Mouse (Mus musculus) small intestine, adult 2 months (tissue): ENCODE results near the gene Stard7. TPM values are rescaled to one million over a fixed set of nuclear protein-coding genes. Genes with fewer than 3 reads are reported as not detected.

ENCODE experiments used
- H3K27ac ChIP-seq: fragments of 200-500 bp; 2 replicates; pipeline ENCODE4 v1.5.1; 2012; ENCODE audit warnings: low read depth, low read length, control low read depth, inconsistent platforms; ENCODE audit not compliant: insufficient read depth
- H3K27me3 ChIP-seq: fragments of 200-500 bp; 2 replicates; pipeline ENCODE4 v1.6.1; 2012; ENCODE audit warnings: mild to moderate bottlenecking, moderate library complexity, low read length, inconsistent platforms; ENCODE audit not compliant: control insufficient read depth, insufficient read depth
- H3K36me3 ChIP-seq: fragments of 200-500 bp; 2 replicates; pipeline ENCODE4 v1.6.1; 2012; ENCODE audit warnings: mild to moderate bottlenecking, low read length, control low read depth, inconsistent platforms; ENCODE audit not compliant: control insufficient read depth, insufficient read depth
- H3K4me1 ChIP-seq: fragments of 200-500 bp; 2 replicates; pipeline ENCODE4 v1.6.1; 2012; ENCODE audit warnings: low read length, inconsistent platforms, mixed read lengths; ENCODE audit not compliant: control insufficient read depth, insufficient read depth, insufficient read length
- H3K4me3 ChIP-seq: fragments of 200-500 bp; 2 replicates; pipeline ENCODE4 v1.5.1; 2012; ENCODE audit warnings: low read depth, mild to moderate bottlenecking, control low read depth, inconsistent platforms, low read length, moderate library complexity
- CTCF ChIP-seq: fragments of 200-500 bp; IDR thresholded peaks from 2 replicates; pipeline ENCODE4 v1.5.1; 2012; ENCODE audit warnings: low read depth, mild to moderate bottlenecking, control low read depth, inconsistent platforms, low read length, moderate library complexity, mixed read lengths; ENCODE audit not compliant: insufficient replicate concordance, insufficient read length; ENCODE audit errors: extremely low read depth
- POLR2A ChIP-seq: fragments of 200-500 bp; IDR thresholded peaks from 2 replicates; pipeline ENCODE4 v1.6.1; 2012; ENCODE audit warnings: low read depth, mild to moderate bottlenecking, control low read depth, inconsistent platforms, low read length, moderate library complexity
- WGBS: fragments of 180-500 bp; shearing (Covaris S2); methylation state at CpG from one replicate; pipeline ENCODE4 v1.1.7; 2018; 5-methylcytosine and 5-hydroxymethylcytosine counted together
- polyA plus RNA-seq: library from polyadenylated mRNA; depleted of rRNA; stranded (reverse); fragments of >200 nt; gene quantifications from 2 replicates; pipeline ENCODE4 v1.2.3, GENCODE M21; 2012

The Stard7 gene
- polyA plus RNA-seq, 1 experiment = 74.3 TPM

DNA sequence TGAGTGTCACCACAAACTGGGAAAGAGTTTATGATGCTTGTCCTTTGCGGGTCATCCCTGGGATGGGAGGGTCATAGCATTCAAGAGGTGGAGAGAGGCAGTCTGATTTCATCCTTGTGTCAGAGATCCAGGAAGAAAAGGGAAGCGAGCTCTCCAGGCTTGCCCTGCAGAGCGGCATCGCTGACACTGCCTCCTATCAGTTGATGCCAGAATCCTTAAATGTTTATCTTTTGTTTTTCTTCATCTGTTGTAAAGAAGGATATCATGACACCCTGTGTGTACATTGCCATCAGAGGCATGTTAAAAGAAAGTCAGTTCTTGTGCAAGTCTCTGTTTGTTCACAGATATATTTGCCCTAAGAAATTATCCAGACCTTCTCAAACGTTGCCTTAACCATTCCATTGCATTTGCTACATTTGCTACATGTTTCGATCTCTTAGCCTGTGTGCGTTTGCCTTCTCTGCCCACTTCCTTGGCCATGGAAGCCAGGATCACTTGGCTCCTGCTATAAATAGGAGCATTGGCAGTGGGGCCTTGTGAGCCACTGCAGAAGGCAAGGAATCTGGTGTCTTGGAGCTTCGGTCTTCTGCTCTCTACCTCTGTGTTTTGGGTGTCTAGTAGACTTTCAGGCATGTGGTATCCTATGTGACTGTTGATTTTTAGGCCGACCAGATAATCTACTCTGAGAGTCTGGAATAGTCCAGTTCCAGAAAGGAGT is 19.6 kb upstream of the Stard7 start:
- WGBS = 87% methylated on average over 9 of the region's 9 CpGs
- TF ChIP-seq CTCF (no peak), POLR2A (no peak)
- no peak overlapping the region for H3K27ac ChIP-seq
- H3K4me1 ChIP-seq = peaks cover 11% of the 10 kb centered on the region
- H3K27me3 ChIP-seq = no peaks in the 10 kb centered on the region
- H3K4me3 ChIP-seq = no peak overlapping the region
- H3K36me3 ChIP-seq = peaks cover 8% of the 10 kb centered on the region

DNA sequence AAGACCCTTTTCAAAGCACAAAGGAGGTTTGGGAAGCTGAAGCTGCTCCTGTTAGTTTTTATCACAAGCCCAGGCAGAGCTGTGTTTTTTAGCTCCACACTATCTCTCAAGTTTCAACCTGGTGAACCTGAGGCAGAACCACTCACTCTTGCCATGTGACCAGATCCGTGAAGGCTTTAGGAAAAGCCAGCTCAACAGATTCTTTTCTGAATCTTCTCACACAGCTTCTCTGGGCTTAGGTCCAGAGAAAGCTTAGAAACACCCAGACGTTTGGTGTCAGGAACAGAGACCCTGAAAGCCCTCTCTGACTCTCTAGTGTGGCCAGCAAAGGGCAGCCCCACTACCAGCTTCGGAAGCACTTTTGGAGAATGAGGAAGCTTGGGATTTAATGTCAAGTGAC is 18.6 kb upstream of the Stard7 start:
- Histone ChIP-seq H3K4me1 (peaks cover 7% of the 10 kb centered on the region), H3K27me3 (no peaks in the 10 kb centered on the region), H3K27ac (no peak overlapping the region), H3K4me3 (no peak overlapping the region), H3K36me3 (peaks cover 11% of the 10 kb centered on the region)
- WGBS = 66% methylated on average over 3 of the region's 3 CpGs
- TF ChIP-seq CTCF = no peak
- TF ChIP-seq POLR2A = no peak

DNA sequence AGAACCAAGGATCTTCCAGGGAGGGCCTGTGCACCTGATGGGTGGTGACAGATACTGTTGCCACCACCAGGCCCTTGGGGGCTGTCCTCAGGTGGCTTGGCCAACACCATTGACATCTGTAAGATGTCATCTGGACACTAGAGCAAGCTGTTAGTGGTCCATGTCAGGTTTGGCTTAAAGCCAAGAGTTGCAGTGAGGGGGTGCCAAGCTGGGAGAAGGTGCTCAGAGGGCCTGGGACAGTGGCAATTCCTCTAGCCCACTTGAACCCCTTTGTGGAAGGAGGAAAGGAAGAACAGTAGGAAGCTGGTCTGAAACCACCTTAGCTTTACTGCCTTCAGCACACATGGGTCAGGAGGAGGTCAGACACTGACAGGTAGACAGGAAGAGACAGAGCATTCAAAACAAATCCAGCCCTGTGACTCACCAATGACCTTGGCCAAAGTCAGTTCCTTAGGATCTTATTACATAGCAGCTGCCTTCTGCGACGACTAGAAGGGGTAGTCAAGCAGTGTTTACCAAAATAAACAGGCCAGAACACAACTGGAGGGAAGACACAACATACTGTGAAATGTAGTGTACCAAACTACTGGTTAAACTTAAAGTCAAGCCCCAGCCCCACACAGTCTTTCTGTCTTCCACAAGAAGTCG is 18.0 kb upstream of the Stard7 start:
- peaks cover 16% of the 10 kb centered on the region for H3K36me3 ChIP-seq
- TF ChIP-seq CTCF = no peak
- TF ChIP-seq POLR2A = no peak
- WGBS = 46% methylated on average over 3 of the region's 3 CpGs
- no peak overlapping the region for H3K4me3 ChIP-seq
- peaks cover 4% of the 10 kb centered on the region for H3K4me1 ChIP-seq
- no peaks in the 10 kb centered on the region for H3K27me3 ChIP-seq
- H3K27ac ChIP-seq = no peak overlapping the region

DNA sequence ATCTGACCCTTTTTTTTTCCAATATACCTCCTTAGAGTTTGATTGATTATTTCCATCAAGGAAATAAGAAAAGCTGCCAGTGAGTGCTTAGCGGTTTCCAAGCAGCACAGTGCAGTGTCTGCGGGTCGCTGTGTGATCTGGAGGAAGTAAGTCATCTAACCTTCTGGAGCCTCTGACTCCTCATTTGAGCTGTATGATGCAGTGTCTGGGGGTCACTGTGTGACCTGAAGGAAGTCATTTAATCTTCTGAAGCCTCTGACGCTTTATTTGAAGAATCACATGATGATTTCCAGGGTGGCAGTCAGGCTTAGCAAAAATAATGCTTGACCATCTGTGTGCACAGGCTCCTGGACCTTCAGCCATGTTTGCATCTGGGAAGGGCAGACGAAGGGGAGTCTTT is 17.2 kb upstream of the Stard7 start:
- Histone ChIP-seq H3K36me3 (peaks cover 24% of the 10 kb centered on the region), H3K4me1 (peaks cover 3% of the 10 kb centered on the region), H3K27me3 (no peaks in the 10 kb centered on the region), H3K4me3 (no peak overlapping the region), H3K27ac (no peak overlapping the region)
- TF ChIP-seq CTCF = no peak
- no peak for TF ChIP-seq POLR2A
- WGBS = 70% methylated on average over 5 of the region's 5 CpGs

DNA sequence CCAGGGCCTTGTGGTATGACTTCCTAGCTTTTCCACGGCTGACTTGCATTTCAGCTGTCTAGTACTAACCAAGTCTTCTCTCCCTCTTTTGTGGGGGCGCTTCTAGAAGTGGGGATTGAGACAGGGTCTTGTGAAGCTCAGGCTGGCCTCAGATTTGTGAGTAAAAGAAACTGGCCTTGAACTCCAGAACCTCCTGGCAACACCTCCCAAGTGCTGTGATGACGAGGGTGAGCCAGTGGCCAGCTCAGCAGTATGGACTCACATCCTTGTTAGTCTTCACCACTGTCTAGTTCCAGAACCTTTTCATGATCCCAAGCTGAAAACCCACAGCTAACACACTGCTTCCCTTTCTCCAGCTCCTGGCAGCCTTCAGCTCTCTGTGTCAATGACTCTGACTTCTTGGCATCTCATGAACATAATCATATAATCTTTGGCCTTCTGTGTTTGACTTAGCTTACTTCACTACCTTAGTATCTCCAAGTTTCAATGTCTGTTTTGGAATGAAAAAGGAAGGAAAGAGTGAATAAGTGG is 15.3 kb upstream of the Stard7 start:
- Histone ChIP-seq H3K4me3 (no peak overlapping the region), H3K27ac (no peak overlapping the region), H3K36me3 (peaks cover 41% of the 10 kb centered on the region), H3K27me3 (no peaks in the 10 kb centered on the region), H3K4me1 (peaks cover 3% of the 10 kb centered on the region)
- TF ChIP-seq CTCF (no peak), POLR2A (no peak)
- 91% methylated on average over 3 of the region's 3 CpGs for WGBS

DNA sequence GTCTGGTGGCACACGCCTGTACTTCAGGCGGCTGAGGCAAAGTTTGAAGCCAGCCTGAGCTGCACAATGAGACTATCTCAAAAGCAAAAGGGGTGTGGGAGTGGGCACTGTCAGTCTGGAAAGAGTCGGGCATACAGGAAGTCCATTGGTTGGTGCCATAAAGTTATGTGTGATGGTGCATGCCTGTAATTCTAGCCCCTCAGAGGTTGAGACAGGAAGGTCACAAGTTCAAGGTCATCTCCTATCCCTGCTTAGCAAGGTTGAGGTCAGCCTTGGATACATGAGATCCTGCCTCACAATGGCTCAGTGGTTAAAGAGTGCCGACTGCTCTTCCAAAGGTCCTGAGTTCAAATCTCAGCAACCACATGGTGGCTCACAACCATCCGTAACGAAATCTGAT is 14.7 kb upstream of the Stard7 start:
- H3K4me1 ChIP-seq = peaks cover 3% of the 10 kb centered on the region
- H3K4me3 ChIP-seq = no peak overlapping the region
- TF ChIP-seq POLR2A = no peak
- TF ChIP-seq CTCF = no peak
- no peaks in the 10 kb centered on the region for H3K27me3 ChIP-seq
- no peak overlapping the region for H3K27ac ChIP-seq
- peaks cover 43% of the 10 kb centered on the region for H3K36me3 ChIP-seq
- WGBS = 82% methylated on average over 6 of the region's 6 CpGs

DNA sequence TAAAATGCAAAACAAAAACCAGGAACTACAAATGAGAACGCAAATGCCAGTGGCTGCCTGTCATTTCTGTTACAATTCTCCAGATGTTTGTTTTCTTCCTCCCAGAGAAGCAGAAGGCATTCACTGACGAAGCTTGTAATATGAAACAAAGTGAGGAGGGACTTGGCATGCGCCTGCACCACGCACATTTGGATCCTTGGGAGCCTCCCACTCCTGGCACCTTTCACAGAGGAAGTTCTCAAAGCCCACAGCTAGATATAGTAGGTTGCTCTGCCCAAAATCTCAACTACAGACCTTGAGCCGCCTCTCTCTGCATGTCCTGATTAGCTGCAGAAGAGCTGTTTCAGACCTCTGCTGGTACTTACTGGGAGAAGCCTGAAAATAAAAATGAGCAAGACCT is 10.7 kb upstream of the Stard7 start:
- no peaks in the 10 kb centered on the region for H3K4me1 ChIP-seq
- TF ChIP-seq POLR2A = no peak
- TF ChIP-seq CTCF = no peak
- WGBS = 76% methylated on average over 5 of the region's 5 CpGs
- H3K36me3 ChIP-seq = peaks cover 39% of the 10 kb centered on the region
- no peak overlapping the region for H3K4me3 ChIP-seq
- no peak overlapping the region for H3K27ac ChIP-seq
- no peaks in the 10 kb centered on the region for H3K27me3 ChIP-seq
